Mouse (Mus musculus) cerebellum, postnatal 36 days (tissue): Measurements from ENCODE around the gene Cpn2.

Experiments used
- DNase-seq, 2 experiments: peaks; one replicate each; pipeline ENCODE4 v3.0.0; 2021 to 2022; ENCODE audit warnings: mixed read lengths in 2 of 2

Gene Cpn2

GRCm38 (mm10) chr16:30267359-30267758 is at the start of gene Cpn2:
Gene Cpn2, minus strand, starts transcription at chr16:30267499.
- no peak for DNase-seq

- DNase-seq: no peak
Observed at GRCm38 (mm10) chr16:30314236-30314635, 46.9 kb upstream of the Cpn2 start.

- no peak for DNase-seq
Observed at GRCm38 (mm10) chr16:30310647-30311046, 43.3 kb upstream of the Cpn2 start, which contains the start of gene Gp5. Gene Gp5, minus strand, starts transcription at chr16:30310779.

GRCm38 (mm10) chr16:30310171-30310515 is 42.8 kb upstream of the Cpn2 start:
- no peak for DNase-seq

GRCm38 (mm10) chr16:30309395-30310170 is 42.3 kb upstream of the Cpn2 start:
- DNase-seq: peak in 1 of 2 experiments; percentile 14

GRCm38 (mm10) chr16:30308616-30309394 is 41.5 kb upstream of the Cpn2 start:
- DNase-seq: peak; percentile 62 to 75

GRCm38 (mm10) chr16:30307961-30308615 is 40.8 kb upstream of the Cpn2 start:
- DNase-seq: peak in 1 of 2 experiments; percentile 40

GRCm38 (mm10) chr16:30307306-30307705 is 40.0 kb upstream of the Cpn2 start:
- no peak for DNase-seq

GRCm38 (mm10) chr16:30306102-30306501 is 38.8 kb upstream of the Cpn2 start:
- DNase-seq: no peak

GRCm38 (mm10) chr16:30304236-30304635 is 36.9 kb upstream of the Cpn2 start:
- DNase-seq: no peak

GRCm38 (mm10) chr16:30303411-30303810 is 36.1 kb upstream of the Cpn2 start:
- DNase-seq: no peak

GRCm38 (mm10) chr16:30302686-30303085 is 35.4 kb upstream of the Cpn2 start:
- no peak for DNase-seq

- DNase-seq: no peak
Observed at GRCm38 (mm10) chr16:30299711-30300277, 32.5 kb upstream of the Cpn2 start.

GRCm38 (mm10) chr16:30297450-30297849 is 30.2 kb upstream of the Cpn2 start:
- no peak for DNase-seq

- no peak for DNase-seq
Observed at GRCm38 (mm10) chr16:30296601-30297275, 29.4 kb upstream of the Cpn2 start.

- DNase-seq: no peak
Observed at GRCm38 (mm10) chr16:30295106-30295505, 27.8 kb upstream of the Cpn2 start.

- DNase-seq: no peak
Observed at GRCm38 (mm10) chr16:30290436-30290835, 23.1 kb upstream of the Cpn2 start.

GRCm38 (mm10) chr16:30285701-30286100 is 18.4 kb upstream of the Cpn2 start:
- DNase-seq: no peak

- DNase-seq: peak; percentile 33 to 40
Observed at GRCm38 (mm10) chr16:30283743-30284337, 16.5 kb upstream of the Cpn2 start.

- DNase-seq: no peak
Observed at GRCm38 (mm10) chr16:30282844-30283495, 15.7 kb upstream of the Cpn2 start, which contains the start of gene Lrrc15. Gene Lrrc15, minus strand, starts transcription at chr16:30283256.

GRCm38 (mm10) chr16:30280676-30281297 is 13.5 kb upstream of the Cpn2 start:
- no peak for DNase-seq
